Mouse (Mus musculus): ENCODE results near the gene Gm37240. TPM values are rescaled to one million over a fixed set of nuclear protein-coding genes. Genes with fewer than 3 reads are reported as not detected.

Gene Gm37240
- 10.8 TPM for polyA plus RNA-seq (2021)

- ATAC-seq, result peak; percentile 95
- peak; percentile 77 for DNase-seq (ENCODE audit: low read depth, low spot score)
- no peak for TF ChIP-seq CTCF (IDR thresholded peaks at IDR 0.05)
- ChIA-PET POLR2A (interaction anchor here (0.5 to 1.2 kb wide), 4 partner anchors 62 to 155 kb away, joined by 3 to 4 read pairs (median 3); no protein-coding TSS in a partner anchor), CTCF (interaction anchor here (1.1 to 1.7 kb wide), 3 partner anchors 28 to 180 kb away, joined by 3 to 5 read pairs (median 4); no protein-coding TSS in a partner anchor)
- in situ Hi-C loops (cut with MboI; ENCODE audit: low pct_unique_long_range_greater_than_20kb), result no loop called here
- no peaks in the 10 kb centered on the region for H3K27me3 ChIP-seq
These were observed at the start of gene Gm37240, which contains the start of gene Glt28d2 for GRCm38 (mm10) chr3:85887239-85887827. Gene Gm37240, minus strand, starts transcription at chr3:85887518. Gene Glt28d2, minus strand, starts transcription at chr3:85887516.

GRCm38 (mm10) chr3:85933586-85933985 is 46.3 kb upstream of the Gm37240 start:
- TF ChIP-seq CTCF (IDR thresholded peaks at IDR 0.05), result no peak
- CTCF ChIA-PET, result interaction anchor here (0.7 to 1.4 kb wide), 2 partner anchors 9 to 26 kb away, joined by 3 read pairs; no protein-coding TSS in a partner anchor
- no peaks in the 10 kb centered on the region for H3K27me3 ChIP-seq
- in situ Hi-C loops (cut with MboI; ENCODE audit: low pct_unique_long_range_greater_than_20kb), result no loop called here
- ATAC-seq, result no peak
- POLR2A ChIA-PET, result no interaction called here
- no peak for DNase-seq (ENCODE audit: low read depth, low spot score)

GRCm38 (mm10) chr3:85931859-85932258 is 44.5 kb upstream of the Gm37240 start:
- no peaks in the 10 kb centered on the region for H3K27me3 ChIP-seq
- TF ChIP-seq CTCF (IDR thresholded peaks at IDR 0.05), result no peak
- in situ Hi-C loops (cut with MboI; ENCODE audit: low pct_unique_long_range_greater_than_20kb), result no loop called here
- DNase-seq (ENCODE audit: low read depth, low spot score), result no peak
- POLR2A ChIA-PET, result no interaction called here
- CTCF ChIA-PET, result no interaction called here
- ATAC-seq, result no peak

- POLR2A ChIA-PET, result interaction anchor here (0.5 to 0.6 kb wide), 3 partner anchors 76 to 408 kb away, joined by 3 to 5 read pairs (median 3); no protein-coding TSS in a partner anchor
- CTCF ChIA-PET, result interaction anchor here (0.8 to 1.7 kb wide), 5 partner anchors 18 to 253 kb away, joined by 3 to 5 read pairs (median 4); no protein-coding TSS in a partner anchor
- no peaks in the 10 kb centered on the region for H3K27me3 ChIP-seq
- TF ChIP-seq CTCF (IDR thresholded peaks at IDR 0.05), result no peak
- in situ Hi-C loops (cut with MboI; ENCODE audit: low pct_unique_long_range_greater_than_20kb), result no loop called here
- ATAC-seq (no peak), DNase-seq (ENCODE audit: low read depth, low spot score) (peak; percentile 42)
These were observed 43.4 kb upstream of the Gm37240 start for GRCm38 (mm10) chr3:85930671-85931255.

GRCm38 (mm10) chr3:85929711-85930110 is 42.4 kb upstream of the Gm37240 start:
- TF ChIP-seq CTCF (IDR thresholded peaks at IDR 0.05), result no peak
- no peak for DNase-seq (ENCODE audit: low read depth, low spot score)
- H3K27me3 ChIP-seq, result no peaks in the 10 kb centered on the region
- in situ Hi-C loops (cut with MboI; ENCODE audit: low pct_unique_long_range_greater_than_20kb), result loop anchor here (10.0 kb wide), 1 partner anchor 1015 kb away; no protein-coding TSS in a partner anchor
- ChIA-PET POLR2A (interaction anchor here (0.6 to 0.9 kb wide), 3 partner anchors 31 to 95 kb away, joined by 3 to 4 read pairs (median 3); no protein-coding TSS in a partner anchor), CTCF (interaction anchor here (0.8 to 1.7 kb wide), 3 partner anchors 33 to 252 kb away, joined by 4 read pairs; no protein-coding TSS in a partner anchor)
- ATAC-seq, result no peak

GRCm38 (mm10) chr3:85928140-85928611 is 40.9 kb upstream of the Gm37240 start:
- H3K27me3 ChIP-seq, result no peaks in the 10 kb centered on the region
- ChIA-PET CTCF (no interaction called here), POLR2A (no interaction called here)
- in situ Hi-C loops (cut with MboI; ENCODE audit: low pct_unique_long_range_greater_than_20kb), result loop anchor here (10.0 kb wide), 1 partner anchor 1013 kb away; no protein-coding TSS in a partner anchor
- no peak for TF ChIP-seq CTCF (IDR thresholded peaks at IDR 0.05)
- no peak for DNase-seq (ENCODE audit: low read depth, low spot score)
- ATAC-seq, result no peak

- ChIA-PET CTCF (interaction anchor here (0.8 to 1.1 kb wide), 2 partner anchors 22 to 355 kb away, joined by 3 read pairs; no protein-coding TSS in a partner anchor), POLR2A (no interaction called here)
- DNase-seq (ENCODE audit: low read depth, low spot score), result no peak
- no peaks in the 10 kb centered on the region for H3K27me3 ChIP-seq
- in situ Hi-C loops (cut with MboI; ENCODE audit: low pct_unique_long_range_greater_than_20kb), result loop anchor here (10.0 kb wide), 1 partner anchor 1012 kb away; no protein-coding TSS in a partner anchor
- no peak for ATAC-seq
- no peak for TF ChIP-seq CTCF (IDR thresholded peaks at IDR 0.05)
These were observed 40.0 kb upstream of the Gm37240 start for GRCm38 (mm10) chr3:85927296-85927695.

GRCm38 (mm10) chr3:85923954-85924945 is 36.9 kb upstream of the Gm37240 start:
- ChIA-PET POLR2A (interaction anchor here (0.6 to 0.7 kb wide), 2 partner anchors 47 to 364 kb away, joined by 3 read pairs; partner anchors contain the start of gene Sh3d19), CTCF (interaction anchor here (0.6 to 2.8 kb wide), 36 partner anchors 9 to 1002 kb away, joined by 3 to 17 read pairs (median 4); partner anchors contain the start of gene Gatb)
- ATAC-seq (peak; percentile 96), DNase-seq (ENCODE audit: low read depth, low spot score) (peak; percentile 95)
- H3K27me3 ChIP-seq, result no peaks in the 10 kb centered on the region
- TF ChIP-seq CTCF (IDR thresholded peaks at IDR 0.05), result peak; percentile 99
- in situ Hi-C loops (cut with MboI; ENCODE audit: low pct_unique_long_range_greater_than_20kb), result loop anchor here (10.0 kb wide), 1 partner anchor 1009 kb away; no protein-coding TSS in a partner anchor

- CTCF ChIA-PET, result interaction anchor here (0.6 to 2.8 kb wide), 32 partner anchors 9 to 1001 kb away, joined by 3 to 17 read pairs (median 4); partner anchors contain the start of gene Gatb
These were observed 36.0 kb upstream of the Gm37240 start for GRCm38 (mm10) chr3:85923343-85923742.

More at GRCm38 (mm10) chr3:85923343-85923742, 36.0 kb upstream of the Gm37240 start:
- ATAC-seq (no peak), DNase-seq (ENCODE audit: low read depth, low spot score) (no peak)
- no peaks in the 10 kb centered on the region for H3K27me3 ChIP-seq
- no peak for TF ChIP-seq CTCF (IDR thresholded peaks at IDR 0.05)
- POLR2A ChIA-PET, result no interaction called here
- in situ Hi-C loops (cut with MboI; ENCODE audit: low pct_unique_long_range_greater_than_20kb), result loop anchor here (10.0 kb wide), 1 partner anchor 1009 kb away; no protein-coding TSS in a partner anchor

Measured in Patski (cell line).